Mouse (Mus musculus) brain, embryonic 14.5 days (tissue): ENCODE results near the gene Als2cr12. TPM values are rescaled to one million over a fixed set of nuclear protein-coding genes. Genes with fewer than 3 reads are reported as not detected.
"Not testable (repeated sequence)": the region's sequence is repeated elsewhere in the genome, so short reads cannot be mapped to it uniquely, and the experiment has no call there.

Experiments used
- DNase-seq: peaks from one replicate; pipeline ENCODE4 v3.0.0-alpha.2; 2011; ENCODE audit warnings: low read depth
- CTCF ChIP-seq: fragments of 200-500 bp; IDR thresholded peaks from 2 replicates; pipeline ENCODE4 v1.5.1; 2012; ENCODE audit warnings: inconsistent platforms, mild to moderate bottlenecking, moderate library complexity, borderline replicate concordance; ENCODE audit not compliant: insufficient read depth, insufficient read length; ENCODE audit errors: extremely low read depth
- POLR2A ChIP-seq: fragments of 200-500 bp; IDR thresholded peaks from 2 replicates; pipeline ENCODE4 v1.6.1; 2012; ENCODE audit warnings: mild to moderate bottlenecking, inconsistent platforms, borderline replicate concordance; ENCODE audit not compliant: poor library complexity, insufficient read depth, insufficient read length, severe bottlenecking; ENCODE audit errors: extremely low read depth
- polyA plus RNA-seq: library from polyadenylated mRNA; depleted of rRNA; stranded (reverse); fragments of >200 nt; gene quantifications from 2 replicates; pipeline ENCODE4 v1.2.3, GENCODE M21; 2012; rRNA removed

Als2cr12 gene
- not detected in 2 replicates for polyA plus RNA-seq

DNA sequence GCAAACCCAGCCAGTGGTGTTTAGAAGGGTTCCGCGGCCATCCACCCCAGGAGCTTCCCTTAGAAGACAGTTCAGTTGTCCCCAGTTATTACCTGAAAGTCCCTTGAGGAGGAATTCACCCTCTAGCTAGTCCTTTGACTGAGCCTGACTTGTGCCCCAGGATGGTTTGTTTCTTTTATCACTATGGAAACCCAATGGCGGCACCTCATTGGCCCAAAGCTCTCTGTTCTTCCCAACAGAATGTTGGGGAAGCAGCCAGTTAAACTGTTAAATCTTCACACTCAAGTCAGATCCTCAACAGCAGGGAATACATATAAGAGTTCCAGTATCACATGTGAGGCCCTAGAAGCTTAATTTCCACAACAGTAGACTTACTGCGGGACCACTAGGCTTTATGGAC, at the start of gene Als2cr12:
Als2cr12 (minus strand) TSS at position 180 of the 400 bp plus-strand sequence.
- DNase-seq, result not testable (repeated sequence)

DNA sequence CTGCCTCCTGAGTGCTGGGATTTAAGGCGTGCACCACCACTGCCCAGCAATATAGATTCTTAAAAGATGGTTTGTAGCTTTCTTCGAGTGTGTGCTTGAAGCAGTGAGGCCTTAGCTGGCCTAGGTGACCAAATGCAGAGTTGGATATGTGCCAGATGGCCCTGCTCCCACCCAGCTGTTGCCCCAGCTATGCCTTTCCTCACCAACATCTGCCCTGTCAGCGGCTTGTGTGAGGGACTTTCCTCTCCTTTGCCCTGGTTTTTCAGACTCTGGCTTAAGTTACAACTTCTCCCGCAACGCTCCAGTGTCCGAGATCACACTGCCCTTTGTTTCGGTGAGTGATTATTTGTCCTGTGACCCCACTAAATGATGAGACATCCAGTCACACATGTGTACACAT, 48.9 kb upstream of the Als2cr12 start:
- no peak for TF ChIP-seq POLR2A
- TF ChIP-seq CTCF, result no peak

DNA sequence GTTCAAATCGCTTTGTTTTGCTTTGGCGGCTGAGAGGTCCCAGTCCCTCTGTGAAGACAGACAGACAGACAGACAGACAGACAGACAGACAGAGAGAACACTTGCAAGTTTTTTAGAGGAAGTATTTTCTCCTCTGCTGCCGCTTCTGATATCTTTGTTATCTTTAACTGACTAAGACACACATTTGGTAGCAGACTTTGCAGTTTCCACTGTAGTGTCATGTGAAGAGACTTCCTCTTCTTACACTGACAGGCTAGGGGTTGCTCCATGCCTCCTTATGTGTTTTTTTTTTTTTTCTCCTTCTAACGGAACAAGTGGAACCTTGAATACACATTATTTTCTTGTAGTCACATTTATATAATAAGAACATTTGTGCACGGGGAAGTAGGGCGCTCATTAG, 47.5 kb upstream of the Als2cr12 start:
- DNase-seq, result no peak
- no peak for TF ChIP-seq CTCF
- TF ChIP-seq POLR2A, result no peak

More for the DNA sequence above, 48.9 kb upstream of the Als2cr12 start:
- no peak for DNase-seq

DNA sequence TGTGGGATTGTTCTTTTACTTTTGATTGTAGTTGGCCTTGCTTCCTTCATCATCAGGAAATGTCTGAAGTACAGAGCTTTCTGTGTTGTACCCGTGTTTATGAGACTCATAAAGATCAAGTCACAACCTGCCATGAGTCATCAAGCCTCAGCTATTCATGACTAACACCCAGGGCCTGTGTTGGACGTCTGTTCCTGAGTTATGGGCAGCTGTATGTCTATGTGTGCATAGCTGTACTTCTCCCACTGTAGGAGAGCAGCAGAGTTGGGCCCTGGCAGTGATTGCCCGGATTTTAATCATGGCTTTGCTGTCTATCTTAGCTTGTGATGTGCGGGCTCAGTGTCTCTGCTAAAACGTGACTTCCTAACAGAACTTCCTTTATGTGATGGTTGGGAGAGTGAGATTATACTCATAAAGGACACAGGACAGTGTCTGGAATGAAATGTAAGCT, 46.8 kb upstream of the Als2cr12 start:
- DNase-seq, result no peak
- TF ChIP-seq CTCF, result no peak
- no peak for TF ChIP-seq POLR2A

- peak; percentile 79 for DNase-seq
- TF ChIP-seq CTCF (no peak), POLR2A (no peak)
Observed at GRCm38 (mm10) chr1:58739529-58739928, 43.7 kb upstream of the Als2cr12 start.

DNA sequence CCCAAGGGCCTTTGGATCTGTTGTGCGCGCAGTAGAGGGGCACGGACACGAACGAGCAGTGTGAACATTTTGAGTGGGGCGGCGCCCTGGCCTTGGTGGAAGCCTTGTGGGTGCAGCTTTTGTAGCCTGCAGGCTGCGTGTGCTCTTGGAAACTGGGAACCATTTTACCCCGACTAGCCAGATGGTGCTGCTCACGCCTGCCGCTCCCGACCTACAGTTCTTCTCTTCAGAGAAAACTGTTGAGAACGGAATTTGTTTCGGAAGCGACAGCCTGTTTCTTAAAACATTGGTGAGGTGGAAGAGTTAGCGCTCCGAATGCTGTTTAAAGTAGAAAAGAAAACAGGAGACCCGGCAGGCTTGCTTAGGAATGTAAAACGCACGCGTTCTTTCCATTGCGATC, 41.2 kb upstream of the Als2cr12 start:
- DNase-seq, result peak; percentile 51
- TF ChIP-seq POLR2A (no peak), CTCF (no peak)

GRCm38 (mm10) chr1:58735962-58736361, 40.2 kb upstream of the Als2cr12 start:
- DNase-seq, result no peak
- no peak for TF ChIP-seq CTCF
- TF ChIP-seq POLR2A, result no peak

GRCm38 (mm10) chr1:58734043-58734920, 38.5 kb upstream of the Als2cr12 start:
- DNase-seq, result no peak
- no peak for TF ChIP-seq POLR2A
- TF ChIP-seq CTCF, result no peak

- no peak for DNase-seq
- no peak for TF ChIP-seq POLR2A
- no peak for TF ChIP-seq CTCF
Observed at GRCm38 (mm10) chr1:58733636-58734035, 37.8 kb upstream of the Als2cr12 start.

DNA sequence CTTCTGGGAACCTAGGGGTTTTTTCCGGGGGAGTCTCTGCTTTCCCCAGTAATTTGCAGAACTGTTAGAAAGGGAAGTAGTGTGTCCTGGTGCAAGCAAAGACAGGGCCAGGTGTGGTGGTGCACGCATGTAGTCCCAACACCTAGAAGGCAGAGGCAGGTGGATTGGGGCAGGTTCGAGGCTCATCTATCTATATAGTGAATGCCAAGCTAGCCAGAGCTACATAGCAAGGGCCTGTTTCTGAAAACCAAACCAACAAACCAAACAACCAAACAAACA, 32.7 kb upstream of the Als2cr12 start:
- DNase-seq, result no peak
- TF ChIP-seq CTCF (no peak), POLR2A (no peak)

- TF ChIP-seq POLR2A (no peak), CTCF (no peak)
- DNase-seq, result no peak
Observed at GRCm38 (mm10) chr1:58727747-58728589, 32.2 kb upstream of the Als2cr12 start.

GRCm38 (mm10) chr1:58727019-58727746, 31.4 kb upstream of the Als2cr12 start:
- DNase-seq, result no peak

More at GRCm38 (mm10) chr1:58727019-58727746, 31.4 kb upstream of the Als2cr12 start:
- TF ChIP-seq CTCF (no peak), POLR2A (no peak)
